Mouse (Mus musculus): ENCODE measurements around the gene 2900026A02Rik. TPM values are rescaled to one million over a fixed set of nuclear protein-coding genes. Genes with fewer than 3 reads are reported as not detected.

Gene 2900026A02Rik
- total RNA-seq, 2 experiments from 2014 or later: 63.4 to 65.6 TPM

GRCm38 (mm10) chr5:113041567-113042071 is 179.4 kb downstream of the 2900026A02Rik start:
- intact Hi-C loops (cut with DNase I): no loop called here
- peak; percentile 75 to 83 for DNase-seq (ENCODE audit: extremely low spot score in 1 of 2, low spot score in 2 of 2)

GRCm38 (mm10) chr5:113040776-113041175 is 180.3 kb downstream of the 2900026A02Rik start:
- intact Hi-C loops (cut with DNase I): no loop called here
- peak in 1 of 2 experiments; percentile 63 for DNase-seq (ENCODE audit: extremely low spot score in 1 of 2, low spot score in 2 of 2)

GRCm38 (mm10) chr5:113038601-113039000 is 182.4 kb downstream of the 2900026A02Rik start:
- DNase-seq (ENCODE audit: extremely low spot score in 1 of 2, low spot score in 2 of 2): no peak
- intact Hi-C loops (cut with DNase I): no loop called here

Other genes with a start within 250 kb of the 2900026A02Rik start
- gene Grk3, start 205.4 kb downstream of the 2900026A02Rik start, total RNA-seq (2021): 10 to 100 TPM; 69.8 to 71.7 TPM
- not detected for gene Crybb2, start 151.1 kb downstream of the 2900026A02Rik start, total RNA-seq (2021)
- gene Crybb3, start 139.7 kb downstream of the 2900026A02Rik start, total RNA-seq (2021): 1 to 10 TPM; 1.6 to 3.4 TPM
- not detected for gene Tmem211, start 5.7 kb upstream of the 2900026A02Rik start, total RNA-seq (2021)
- gene Sgsm1, start 89.5 kb upstream of the 2900026A02Rik start, total RNA-seq (2021): 10 to 100 TPM; 83.2 to 87.1 TPM
- not detected for gene Aym1, start 136.1 kb upstream of the 2900026A02Rik start, total RNA-seq (2021)

All from left cerebral cortex, postnatal 10 days (tissue).